Mouse (Mus musculus) lung, postnatal 36 days (tissue): ENCODE measurements around the gene Sfn.
A peak's percentile ranks its signal among the peaks of the same experiment; 100 is the strongest.
"Not testable (repeated sequence)": the region's sequence is repeated elsewhere in the genome, so short reads cannot be mapped to it uniquely, and the experiment has no call there.

Experiments
- DNase-seq: peaks from one replicate; pipeline ENCODE4 v3.0.0; 2022; ENCODE audit warnings: mixed read lengths

Sfn gene

GRCm38 (mm10) chr4:133601721-133602218, at the start of gene Sfn:
Gene Sfn (minus strand): TSS chr4:133602168.
- peak; percentile 91 for DNase-seq

GRCm38 (mm10) chr4:133651445-133651844, 49.5 kb upstream of the Sfn start:
- DNase-seq = no peak

GRCm38 (mm10) chr4:133649989-133650699, 48.2 kb upstream of the Sfn start, which contains the start of gene Zdhhc18:
Gene Zdhhc18 (minus strand): TSS chr4:133650154.
- DNase-seq = peak; percentile 94

GRCm38 (mm10) chr4:133649464-133649863, 47.5 kb upstream of the Sfn start:
- not testable (repeated sequence) for DNase-seq

- no peak for DNase-seq
Observed at GRCm38 (mm10) chr4:133645680-133646079, 43.7 kb upstream of the Sfn start.

GRCm38 (mm10) chr4:133645195-133645594, 43.2 kb upstream of the Sfn start:
- no peak for DNase-seq

GRCm38 (mm10) chr4:133634043-133634410, 32.1 kb upstream of the Sfn start:
- no peak for DNase-seq

- DNase-seq = peak; percentile 92
Observed at GRCm38 (mm10) chr4:133633332-133634042, 31.5 kb upstream of the Sfn start.

- no peak for DNase-seq
Observed at GRCm38 (mm10) chr4:133632483-133633327, 30.7 kb upstream of the Sfn start.

GRCm38 (mm10) chr4:133631769-133632411, 29.9 kb upstream of the Sfn start:
- DNase-seq = peak; percentile 82

- peak; percentile 64 for DNase-seq
Observed at GRCm38 (mm10) chr4:133631071-133631768, 29.3 kb upstream of the Sfn start.

GRCm38 (mm10) chr4:133630326-133630920, 28.5 kb upstream of the Sfn start:
- DNase-seq = no peak

- no peak for DNase-seq
Observed at GRCm38 (mm10) chr4:133629191-133629590, 27.2 kb upstream of the Sfn start.

GRCm38 (mm10) chr4:133628517-133628916, 26.5 kb upstream of the Sfn start:
- DNase-seq = no peak

- DNase-seq = no peak
Observed at GRCm38 (mm10) chr4:133627039-133627438, 25.1 kb upstream of the Sfn start.

GRCm38 (mm10) chr4:133626621-133627020, 24.7 kb upstream of the Sfn start:
- no peak for DNase-seq

- no peak for DNase-seq
Observed at GRCm38 (mm10) chr4:133626221-133626620, 24.3 kb upstream of the Sfn start.

GRCm38 (mm10) chr4:133625621-133626071, 23.7 kb upstream of the Sfn start:
- DNase-seq = peak; percentile 92

GRCm38 (mm10) chr4:133624830-133625229, 22.9 kb upstream of the Sfn start:
- no peak for DNase-seq

GRCm38 (mm10) chr4:133622161-133622695, 20.3 kb upstream of the Sfn start:
- no peak for DNase-seq

GRCm38 (mm10) chr4:133620668-133621067, 18.7 kb upstream of the Sfn start:
- no peak for DNase-seq
